ENCODE assay signal across 23 mouse cellular contexts in the genomic region with DNA sequence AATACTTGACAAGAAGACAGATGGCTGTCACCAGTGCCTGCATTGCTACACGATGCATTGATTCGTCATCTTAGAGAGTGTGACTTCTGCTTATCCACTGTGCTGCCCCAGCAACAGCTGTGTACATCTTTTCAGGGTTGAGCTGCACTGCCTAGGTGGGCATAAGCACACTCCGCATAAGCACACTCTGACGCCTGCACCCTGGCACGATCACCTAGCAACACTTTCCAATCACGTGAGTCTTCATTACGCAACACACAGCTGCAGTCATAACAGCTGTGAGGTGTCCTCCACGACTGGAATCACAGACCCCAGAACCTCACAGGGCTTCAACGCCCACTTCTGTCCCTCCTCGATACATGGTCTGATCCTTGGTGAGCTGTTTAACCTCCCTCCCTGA. TPM values are rescaled to one million over a fixed set of nuclear protein-coding genes. Genes with fewer than 3 reads are reported as not detected.
DNase-seq lines count a peak whose midpoint lies in the region; ATAC-seq and TF ChIP-seq lines count a peak whose summit lies in the region.
"Had no signal": no experiment of that assay in that cellular context is flagged by ENCODE, and none has a peak within 500 bp of the region (broad histone marks: within the 10 kb centered on the region; RNA-seq: fewer than 3 reads in every experiment).

No protein-coding gene starts in this region.

- ATAC-seq in intestine, embryonic 16.5 days = peak; percentile 23; the same call in 1 of the 2 replicates
- no peak for ATAC-seq in intestine, postnatal 0 days
- no peak for ATAC-seq in CD4-positive, CD25-positive, alpha-beta regulatory T cell, adult 4 months

- H3K9me3 ChIP-seq in intestine, embryonic 16.5 days (ENCODE audit: control insufficient read depth, low read length) = no peaks in the 10 kb centered on the region
- no peaks in the 10 kb centered on the region for H3K9me3 ChIP-seq in intestine, postnatal 0 days (ENCODE audit: control insufficient read depth)
- H3K9me3 ChIP-seq: embryonic facial prominence, embryonic 13.5 days; hindbrain, embryonic 15.5 days; limb, embryonic 10.5 days; liver, embryonic 12.5 days; midbrain, embryonic 15.5 days had no signal

- H3K36me3 ChIP-seq in intestine, embryonic 16.5 days (ENCODE audit: control insufficient read depth, insufficient read depth, low read length) = no peaks in the 10 kb centered on the region
- no peaks in the 10 kb centered on the region for H3K36me3 ChIP-seq in intestine, postnatal 0 days (ENCODE audit: control insufficient read depth, insufficient read depth)
- H3K36me3 ChIP-seq: embryonic facial prominence, embryonic 13.5 days; hindbrain, embryonic 15.5 days; limb, embryonic 10.5 days; liver, embryonic 12.5 days; midbrain, embryonic 15.5 days had no signal

- no peaks in the 10 kb centered on the region; the same call in 1 of the 2 replicates for H3K27me3 ChIP-seq in intestine, embryonic 16.5 days (replicated peaks; ENCODE audit: control insufficient read depth, insufficient read depth, low read length)
- H3K27me3 ChIP-seq in intestine, postnatal 0 days (replicated peaks; ENCODE audit: control insufficient read depth, insufficient read depth, low read length) = no peaks in the 10 kb centered on the region
- H3K27me3 ChIP-seq: embryonic facial prominence, embryonic 13.5 days; hindbrain, embryonic 15.5 days; midbrain, embryonic 15.5 days had no signal

- H3K4me3 ChIP-seq in intestine, embryonic 16.5 days (ENCODE audit: low read length) = no peak overlapping the region
- no peak overlapping the region for H3K4me3 ChIP-seq in intestine, postnatal 0 days (ENCODE audit: low read depth, low read length)
- H3K4me3 ChIP-seq: embryonic facial prominence, embryonic 13.5 days; hindbrain, embryonic 15.5 days; limb, embryonic 10.5 days; liver, embryonic 12.5 days; megakaryocyte, embryonic 14.5 days; midbrain, embryonic 15.5 days had no signal

- 74% methylated on average over 10 of the region's 10 CpGs for WGBS in intestine, embryonic 16.5 days
- WGBS in intestine, postnatal 0 days = 51% methylated on average over 10 of the region's 10 CpGs

- H3K27ac ChIP-seq in intestine, embryonic 16.5 days (ENCODE audit: low read length) = no peak overlapping the region
- no peak overlapping the region for H3K27ac ChIP-seq in intestine, postnatal 0 days (ENCODE audit: low read depth, low read length)
- H3K27ac ChIP-seq: embryonic facial prominence, embryonic 13.5 days; hindbrain, embryonic 15.5 days; limb, embryonic 10.5 days; liver, embryonic 12.5 days; midbrain, embryonic 15.5 days had no signal

- H3K4me2 ChIP-seq in intestine, embryonic 16.5 days (ENCODE audit: low read depth, low read length) = no peak overlapping the region
- no peak overlapping the region for H3K4me2 ChIP-seq in intestine, postnatal 0 days (replicated peaks; ENCODE audit: low read depth)
- H3K4me2 ChIP-seq: embryonic facial prominence, embryonic 13.5 days; heart, embryonic 11.5 days; hindbrain, embryonic 15.5 days; liver, embryonic 12.5 days; midbrain, embryonic 15.5 days had no signal

- no peak overlapping the region for H3K9ac ChIP-seq in intestine, embryonic 16.5 days (ENCODE audit: low read depth, low read length)
- no peak overlapping the region for H3K9ac ChIP-seq in intestine, postnatal 0 days (ENCODE audit: low read depth, low read length)
- H3K9ac ChIP-seq: embryonic facial prominence, embryonic 13.5 days; hindbrain, embryonic 15.5 days; liver, embryonic 12.5 days; midbrain, embryonic 15.5 days had no signal

- DNase-seq in right cerebral cortex, adult 18-20 months = peak; percentile 11
- DNase-seq in right cerebral cortex, postnatal 4 days = no peak
- peak; percentile 8 for DNase-seq in lung, postnatal 10 days
- DNase-seq in frontal cortex, postnatal 36 days (ENCODE audit: low spot score in 2 of 2) = no peak
- DNase-seq in left cerebral cortex, adult 18-20 months (ENCODE audit: low spot score in 2 of 2) = no peak

- no peak for TF ChIP-seq CTCF in intestine, postnatal 0 days (IDR thresholded peaks at IDR 0.05; ENCODE audit: low read depth)

- H3K4me1 ChIP-seq in intestine, embryonic 16.5 days (ENCODE audit: control insufficient read depth, insufficient read depth, low read length) = no peaks in the 10 kb centered on the region
- no peaks in the 10 kb centered on the region for H3K4me1 ChIP-seq in intestine, postnatal 0 days (replicated peaks; ENCODE audit: control insufficient read depth, insufficient read depth, low read length)
- H3K4me1 ChIP-seq: liver, embryonic 12.5 days; midbrain, embryonic 15.5 days had no signal

RNA-seq across cellular contexts. Expression of a gene that starts 12.8 kb away (rescaled TPM):
- not detected in 2 replicates for polyA plus RNA-seq in intestine, embryonic 16.5 days (2015; fragmentation: Nextera tagmentation; extraction: Ambion mirVana)
- not detected in 2 replicates for polyA plus RNA-seq in intestine, postnatal 0 days (2015; fragmentation: Nextera tagmentation; extraction: Ambion mirVana)
- not detected for total RNA-seq in left cerebral cortex, adult 18-20 months (2021)
- polyA plus RNA-seq in CD4-positive, CD25-positive, alpha-beta regulatory T cell, adult 4 months (2017; shearing (Covaris generic)) = not detected
- total RNA-seq: adrenal gland, adult 8-10 months; common myeloid progenitor, adult 5-6 weeks; gastrocnemius, postnatal 36 days; heart, postnatal 14 days; layer of hippocampus, postnatal 36 days; MEL had no signal
- polyA plus RNA-seq: cerebellum, adult 2 months; embryonic facial prominence, embryonic 13.5 days; heart, embryonic 11.5 days; limb, embryonic 10.5 days; liver, embryonic 12.5 days; midbrain, embryonic 15.5 days; stomach, embryonic 16.5 days had no signal

RNA-seq across cellular contexts. Expression of a gene that starts 28.7 kb away (rescaled TPM):
- polyA plus RNA-seq in intestine, embryonic 16.5 days (2015; fragmentation: Nextera tagmentation; extraction: Ambion mirVana) = not detected in 2 replicates
- polyA plus RNA-seq in intestine, postnatal 0 days (2015; fragmentation: Nextera tagmentation; extraction: Ambion mirVana) = not detected in 2 replicates
- total RNA-seq in left cerebral cortex, adult 18-20 months (2021) = 1 to 10 TPM; 1.7 TPM
- polyA plus RNA-seq in CD4-positive, CD25-positive, alpha-beta regulatory T cell, adult 4 months (2017; shearing (Covaris generic)) = not detected
- total RNA-seq: adrenal gland, adult 8-10 months; common myeloid progenitor, adult 5-6 weeks; gastrocnemius, postnatal 36 days; heart, postnatal 14 days; MEL had no signal
- polyA plus RNA-seq: heart, embryonic 11.5 days; limb, embryonic 10.5 days; liver, embryonic 12.5 days; stomach, embryonic 16.5 days had no signal

RNA-seq across cellular contexts. Expression of a gene that starts 30.5 kb away (rescaled TPM):
- polyA plus RNA-seq in intestine, embryonic 16.5 days (2015; fragmentation: Nextera tagmentation; extraction: Ambion mirVana) = not detected in 2 replicates
- polyA plus RNA-seq in intestine, postnatal 0 days (2015; fragmentation: Nextera tagmentation; extraction: Ambion mirVana) = not detected in 2 replicates
- not detected for total RNA-seq in left cerebral cortex, adult 18-20 months (2021)
- not detected for polyA plus RNA-seq in CD4-positive, CD25-positive, alpha-beta regulatory T cell, adult 4 months (2017; shearing (Covaris generic))
- total RNA-seq: adrenal gland, adult 8-10 months; common myeloid progenitor, adult 5-6 weeks; gastrocnemius, postnatal 36 days; heart, postnatal 14 days; layer of hippocampus, postnatal 36 days; MEL had no signal
- polyA plus RNA-seq: heart, embryonic 11.5 days; limb, embryonic 10.5 days; liver, embryonic 12.5 days; stomach, embryonic 16.5 days had no signal

RNA-seq across cellular contexts. Expression of a gene that starts 44.5 kb away (rescaled TPM):
- not detected in 2 replicates for polyA plus RNA-seq in intestine, embryonic 16.5 days (2015; fragmentation: Nextera tagmentation; extraction: Ambion mirVana)
- polyA plus RNA-seq in intestine, postnatal 0 days (2015; fragmentation: Nextera tagmentation; extraction: Ambion mirVana) = not detected in 2 replicates
- under 1 TPM; 0.28 to 0.67 TPM for total RNA-seq in left cerebral cortex, adult 18-20 months (2021)
- polyA plus RNA-seq in CD4-positive, CD25-positive, alpha-beta regulatory T cell, adult 4 months (2017; shearing (Covaris generic)) = not detected
- total RNA-seq: adrenal gland, adult 8-10 months; common myeloid progenitor, adult 5-6 weeks; gastrocnemius, postnatal 36 days; heart, postnatal 14 days; MEL had no signal
- polyA plus RNA-seq: cerebellum, adult 2 months; heart, embryonic 11.5 days; limb, embryonic 10.5 days; liver, embryonic 12.5 days; midbrain, embryonic 15.5 days had no signal

Comparison
In these comparisons a context has a peak if more than half of its experiments do, and no peak if none do; other contexts are left out.
1. DNase-seq: peak in right cerebral cortex, adult 18-20 months (single experiment) and lung, postnatal 10 days (single experiment); none in right cerebral cortex, postnatal 4 days (single experiment), frontal cortex, postnatal 36 days (0 of 2) and left cerebral cortex, adult 18-20 months (0 of 2).